Comparison of ENCODE assay signal across 9 mouse cellular contexts in the genomic region with DNA sequence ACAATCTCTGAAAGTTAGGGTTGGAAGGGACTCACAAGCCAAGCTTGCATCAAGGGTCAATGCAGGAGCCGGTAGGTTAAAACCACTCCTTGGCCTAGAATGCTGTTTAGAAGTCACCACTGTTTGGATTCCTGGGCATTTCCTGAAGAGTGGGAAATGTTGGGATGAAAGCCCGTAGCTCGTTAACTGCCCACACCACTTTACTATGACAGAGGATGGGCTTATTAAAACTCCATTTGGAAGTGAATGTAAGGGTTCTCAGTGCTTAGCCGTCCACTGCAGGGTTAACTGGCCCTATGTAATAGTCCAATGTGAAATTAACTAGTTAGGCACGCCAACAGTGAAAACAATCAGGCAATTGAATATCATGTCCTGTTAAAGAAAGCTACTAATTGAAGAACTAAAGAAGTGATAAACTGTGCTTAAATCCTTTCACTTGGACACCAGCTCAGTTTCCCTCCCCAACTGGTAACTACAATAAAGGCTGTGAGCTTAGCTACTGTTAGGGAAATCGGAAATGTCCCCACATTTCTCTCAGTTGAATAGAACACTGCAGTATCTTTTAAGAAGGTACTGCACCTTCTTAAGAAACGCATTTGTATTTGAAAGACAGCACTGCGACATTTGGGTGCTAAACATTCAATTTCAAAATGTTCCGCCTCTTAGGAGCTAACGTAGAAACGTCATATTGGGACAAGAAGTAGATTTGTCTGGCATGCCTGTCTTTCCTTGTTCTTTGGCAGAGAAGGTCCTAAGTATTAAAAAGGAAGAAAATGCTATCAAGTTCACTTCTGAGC. TPM values are rescaled to one million over a fixed set of nuclear protein-coding genes. Genes with fewer than 3 reads are reported as not detected.
A peak's percentile ranks its signal among the peaks of the same experiment; 100 is the strongest.
DNase-seq lines count a peak whose midpoint lies in the region; ATAC-seq lines count a peak whose summit lies in the region.
"Had no signal": no experiment of that assay in that cellular context is flagged by ENCODE, and none has a peak within 500 bp of the region (broad histone marks: within the 10 kb centered on the region; RNA-seq: fewer than 3 reads in every experiment).

No protein-coding gene starts in this region.

- H3K9ac ChIP-seq in kidney, embryonic 14.5 days (ENCODE audit: low read depth, low read length), result peak overlapping the region; percentile 66
- peak overlapping the region; percentile 54; the same call in 1 of the 2 replicates for H3K9ac ChIP-seq in hindbrain, embryonic 14.5 days
- no peak overlapping the region for H3K9ac ChIP-seq in midbrain, embryonic 12.5 days (replicated peaks)

- peak overlapping the region; percentile 73 for H3K4me2 ChIP-seq in kidney, embryonic 14.5 days (replicated peaks; ENCODE audit: low read depth, low read length)
- peak overlapping the region; percentile 92 for H3K4me2 ChIP-seq in hindbrain, embryonic 14.5 days (replicated peaks)
- peak overlapping the region; percentile 71 for H3K4me2 ChIP-seq in midbrain, embryonic 12.5 days (replicated peaks)

- no peaks in the 10 kb centered on the region for H3K36me3 ChIP-seq in kidney, embryonic 14.5 days (ENCODE audit: control insufficient read depth, insufficient read depth, low read length)
- no peaks in the 10 kb centered on the region for H3K36me3 ChIP-seq in embryonic facial prominence, embryonic 10.5 days (replicated peaks)
- no peaks in the 10 kb centered on the region for H3K36me3 ChIP-seq in hindbrain, embryonic 14.5 days (replicated peaks; ENCODE audit: control insufficient read depth, insufficient read depth)
- H3K36me3 ChIP-seq in midbrain, embryonic 12.5 days, result no peaks in the 10 kb centered on the region

- H3K4me3 ChIP-seq in kidney, embryonic 14.5 days (ENCODE audit: low read length), result peak overlapping the region; percentile 64
- peak overlapping the region; percentile 66 for H3K4me3 ChIP-seq in embryonic facial prominence, embryonic 10.5 days
- peak overlapping the region; percentile 46 for H3K4me3 ChIP-seq in hindbrain, embryonic 14.5 days (replicated peaks; ENCODE audit: low read length)
- no peak overlapping the region for H3K4me3 ChIP-seq in midbrain, embryonic 12.5 days

- H3K27me3 ChIP-seq in kidney, embryonic 14.5 days (ENCODE audit: control insufficient read depth, insufficient read depth, low read length), result no peaks in the 10 kb centered on the region
- peaks cover 42% of the 10 kb centered on the region for H3K27me3 ChIP-seq in embryonic facial prominence, embryonic 10.5 days (replicated peaks; ENCODE audit: low read depth, poor library complexity, severe bottlenecking)
- peaks cover 20% of the 10 kb centered on the region for H3K27me3 ChIP-seq in hindbrain, embryonic 14.5 days (ENCODE audit: control insufficient read depth, insufficient read depth, low read length)
- peaks cover 32% of the 10 kb centered on the region for H3K27me3 ChIP-seq in midbrain, embryonic 12.5 days

- ATAC-seq in kidney, embryonic 14.5 days (ENCODE audit: low FRiP score, low TSS enrichment), result no peak
- no peak for ATAC-seq in hindbrain, embryonic 14.5 days (ENCODE audit: low FRiP score)
- no peak for ATAC-seq in midbrain, embryonic 12.5 days (ENCODE audit: low FRiP score, low read depth)

- no peak for DNase-seq in kidney, postnatal 36 days
- no peak for DNase-seq in embryonic facial prominence, embryonic 10.5 days (ENCODE audit: low spot score)
- DNase-seq in hindbrain, embryonic 14.5 days (ENCODE audit: low spot score), result no peak
- no peak for DNase-seq in urinary bladder, postnatal 4 days (ENCODE audit: low spot score in 2 of 2)
- DNase-seq in spleen, postnatal 36 days (ENCODE audit: low spot score in 2 of 2), result no peak
- DNase-seq in adrenal gland, postnatal 4 days (ENCODE audit: low spot score in 2 of 2), result no peak

- H3K4me1 ChIP-seq in kidney, embryonic 14.5 days (ENCODE audit: control insufficient read depth, insufficient read depth, low read length), result 0 out of 2 replicates have a peak, but pooled peaks cover 3% of the 10 kb centered on the region
- H3K4me1 ChIP-seq in embryonic facial prominence, embryonic 10.5 days, result peaks cover 12% of the 10 kb centered on the region
- H3K4me1 ChIP-seq in hindbrain, embryonic 14.5 days (replicated peaks; ENCODE audit: control insufficient read depth, insufficient read depth, low read length), result peaks cover 7% of the 10 kb centered on the region; the same call in 1 of the 2 replicates
- H3K4me1 ChIP-seq in midbrain, embryonic 12.5 days, result peaks cover 8% of the 10 kb centered on the region; the same call in 1 of the 2 replicates

- WGBS in kidney, embryonic 14.5 days, result 29% methylated on average over 11 of the region's 11 CpGs
- 28% methylated on average over 11 of the region's 11 CpGs for WGBS in embryonic facial prominence, embryonic 10.5 days
- 32% methylated on average over 11 of the region's 11 CpGs for whole genome bisulfite sequencing in hindbrain, embryonic 14.5 days
- WGBS in midbrain, embryonic 12.5 days, result 31% methylated on average over 11 of the region's 11 CpGs

- H3K9me3 ChIP-seq in kidney, embryonic 14.5 days (ENCODE audit: control insufficient read depth, low read length), result no peaks in the 10 kb centered on the region
- H3K9me3 ChIP-seq in embryonic facial prominence, embryonic 10.5 days, result no peaks in the 10 kb centered on the region
- H3K9me3 ChIP-seq in hindbrain, embryonic 14.5 days (ENCODE audit: control insufficient read depth, low read length), result 0 out of 2 replicates have a peak, but pooled peaks cover 3% of the 10 kb centered on the region
- no peaks in the 10 kb centered on the region for H3K9me3 ChIP-seq in midbrain, embryonic 12.5 days

- H3K27ac ChIP-seq in kidney, embryonic 14.5 days (ENCODE audit: low read depth, low read length), result peak overlapping the region; percentile 83; the same call in 1 of the 2 replicates
- H3K27ac ChIP-seq in embryonic facial prominence, embryonic 10.5 days (replicated peaks), result no peak overlapping the region
- H3K27ac ChIP-seq in hindbrain, embryonic 14.5 days, result no peak overlapping the region
- no peak overlapping the region for H3K27ac ChIP-seq in midbrain, embryonic 12.5 days (replicated peaks)

RNA-seq across cellular contexts. Expression of gene Gm49395, which starts 1.1 kb away (rescaled TPM):
- 5.7 and 9.3 TPM in 2 replicates for polyA plus RNA-seq in kidney, embryonic 14.5 days (2014; fragmentation: Nextera tagmentation; extraction: Ambion mirVana)
- 2.1 and 2.7 TPM in 2 replicates for polyA plus RNA-seq in embryonic facial prominence, embryonic 10.5 days (2016; fragmentation: Nextera tagmentation; extraction: Ambion mirVana)
- 2.2 and 4.7 TPM in 2 replicates for polyA plus RNA-seq in hindbrain, embryonic 14.5 days (2014; fragmentation: Nextera tagmentation; extraction: Ambion mirVana)
- polyA plus RNA-seq in midbrain, embryonic 12.5 days (2016; fragmentation: Nextera tagmentation; extraction: Ambion mirVana), result 1.5 and 2.0 TPM in 2 replicates
- 10 to 100 TPM in 1 of 2 experiments, 1 to 10 TPM in 1; 7.9 to 14.8 TPM for total RNA-seq in adrenal gland, postnatal 4 days (2021)

RNA-seq across cellular contexts. Expression of gene Itga1, which starts 1.2 kb away (rescaled TPM):
- 10.0 and 21.0 TPM in 2 replicates for polyA plus RNA-seq in kidney, embryonic 14.5 days (2014; fragmentation: Nextera tagmentation; extraction: Ambion mirVana)
- 2.3 and 2.9 TPM in 2 replicates for polyA plus RNA-seq in embryonic facial prominence, embryonic 10.5 days (2016; fragmentation: Nextera tagmentation; extraction: Ambion mirVana)
- 8.7 and 9.1 TPM in 2 replicates for polyA plus RNA-seq in hindbrain, embryonic 14.5 days (2014; fragmentation: Nextera tagmentation; extraction: Ambion mirVana)
- polyA plus RNA-seq in midbrain, embryonic 12.5 days (2016; fragmentation: Nextera tagmentation; extraction: Ambion mirVana), result 6.0 and 6.8 TPM in 2 replicates
- 10 to 100 TPM; 25.9 to 32.9 TPM for total RNA-seq in adrenal gland, postnatal 4 days (2021)
- total RNA-seq: MEL had no signal

RNA-seq across cellular contexts. Expression of gene Pelo, which starts 10.6 kb away (rescaled TPM):
- polyA plus RNA-seq in kidney, embryonic 14.5 days (2014; fragmentation: Nextera tagmentation; extraction: Ambion mirVana), result 7.0 and 8.8 TPM in 2 replicates
- polyA plus RNA-seq in embryonic facial prominence, embryonic 10.5 days (2016; fragmentation: Nextera tagmentation; extraction: Ambion mirVana), result 5.6 and 6.0 TPM in 2 replicates
- 6.5 and 6.6 TPM in 2 replicates for polyA plus RNA-seq in hindbrain, embryonic 14.5 days (2014; fragmentation: Nextera tagmentation; extraction: Ambion mirVana)
- 2.7 and 4.1 TPM in 2 replicates for polyA plus RNA-seq in midbrain, embryonic 12.5 days (2016; fragmentation: Nextera tagmentation; extraction: Ambion mirVana)
- total RNA-seq in adrenal gland, postnatal 4 days (2021), result 10 to 100 TPM; 26.7 to 28.7 TPM
